Mouse (Mus musculus): ENCODE data around the gene Wrb. TPM values are rescaled to one million over a fixed set of nuclear protein-coding genes. Genes with fewer than 3 reads are reported as not detected.

Wrb gene
- polyA plus RNA-seq, 1 experiment from 2014 or later = 172 TPM

GRCm38 (mm10) chr16:96200702-96201028 lies 55.5 kb downstream of the Wrb start:
- Histone ChIP-seq H3K27me3 (no peaks in the 10 kb centered on the region), H3K4me1 (replicated peaks) (peaks cover 14% of the 10 kb centered on the region), H3K4me3 (peak overlapping the region; percentile 13; the same call in 1 of the 2 replicates), H3K27ac (no peak overlapping the region), H3K36me3 (no peaks in the 10 kb centered on the region), H3K9me3 (no peaks in the 10 kb centered on the region), H3K4me2 (peak overlapping the region; percentile 49), H3K9ac (peak overlapping the region; percentile 3; the same call in 1 of the 2 replicates)
- 41% methylated on average over 9 of the region's 9 CpGs for WGBS
- no peak for ATAC-seq (ENCODE audit: low FRiP score)

- Histone ChIP-seq H3K9ac (no peak overlapping the region), H3K4me1 (replicated peaks) (peaks cover 14% of the 10 kb centered on the region), H3K9me3 (no peaks in the 10 kb centered on the region), H3K4me3 (no peak overlapping the region), H3K4me2 (no peak overlapping the region), H3K27me3 (no peaks in the 10 kb centered on the region), H3K27ac (no peak overlapping the region), H3K36me3 (no peaks in the 10 kb centered on the region)
- no peak for ATAC-seq (ENCODE audit: low FRiP score)
- 86% methylated on average over 11 of the region's 11 CpGs for WGBS
Measured at GRCm38 (mm10) chr16:96201485-96202232, 56.5 kb downstream of the Wrb start.

Other genes starting within 250 kb of the Wrb start
- 60.8 and 64.0 TPM in 2 replicates for gene Psmg1, start 154.4 kb upstream of the Wrb start, polyA plus RNA-seq (2015; fragmentation: Nextera tagmentation; extraction: Ambion mirVana)
- gene Brwd1, start 62.9 kb upstream of the Wrb start, polyA plus RNA-seq (2015; fragmentation: Nextera tagmentation; extraction: Ambion mirVana) = 279 and 297 TPM in 2 replicates
- 433 and 477 TPM in 2 replicates for gene Hmgn1, start 17.7 kb upstream of the Wrb start, polyA plus RNA-seq (2015; fragmentation: Nextera tagmentation; extraction: Ambion mirVana)
- 1.6 and 2.1 TPM in 2 replicates for gene Lca5l, start 46.9 kb downstream of the Wrb start, polyA plus RNA-seq (2015; fragmentation: Nextera tagmentation; extraction: Ambion mirVana)
- 1.6 and 2.9 TPM in 2 replicates for gene Sh3bgr, start 55.0 kb downstream of the Wrb start, polyA plus RNA-seq (2015; fragmentation: Nextera tagmentation; extraction: Ambion mirVana)
- 2.4 TPM in 2 replicates for gene B3galt5, start 90.4 kb downstream of the Wrb start, polyA plus RNA-seq (2015; fragmentation: Nextera tagmentation; extraction: Ambion mirVana)

Measured in hindbrain, embryonic 13.5 days (tissue).